Mouse (Mus musculus): ENCODE data around the gene Dupd1. TPM values are rescaled to one million over a fixed set of nuclear protein-coding genes. Genes with fewer than 3 reads are reported as not detected.

Dupd1 gene
- 0.14 TPM in 1 of 2 replicates, not detected in the other for polyA plus RNA-seq (2012; rRNA removed; ENCODE audit: low replicate concordance)

GRCm38 (mm10) chr14:21714486-21714885 is at the start of gene Dupd1:
Gene Dupd1 (minus strand): TSS chr14:21714576.

GRCm38 (mm10) chr14:21750881-21751542 is 36.6 kb upstream of the Dupd1 start, which contains the start of gene Dusp13:
Gene Dusp13 (minus strand): TSS chr14:21751181.

GRCm38 (mm10) chr14:21750008-21750880 is 35.9 kb upstream of the Dupd1 start, which contains the start of gene Samd8:
Gene Samd8 (plus strand): TSS chr14:21750531.

Other genes starting within 250 kb of the Dupd1 start
- gene Kat6b, start 233.1 kb downstream of the Dupd1 start, polyA plus RNA-seq (2012; rRNA removed; ENCODE audit: low replicate concordance): 12.5 and 18.0 TPM in 2 replicates
- gene Samd8, start 36.0 kb upstream of the Dupd1 start, polyA plus RNA-seq (2012; rRNA removed; ENCODE audit: low replicate concordance): 12.3 and 13.7 TPM in 2 replicates
- 0.49 and 0.62 TPM in 2 replicates for gene Dusp13, start 36.6 kb upstream of the Dupd1 start, polyA plus RNA-seq (2012; rRNA removed; ENCODE audit: low replicate concordance)
- 113 and 117 TPM in 2 replicates for gene Vdac2, start 110.7 kb upstream of the Dupd1 start, polyA plus RNA-seq (2012; rRNA removed; ENCODE audit: low replicate concordance)
- gene Comtd1, start 134.4 kb upstream of the Dupd1 start, polyA plus RNA-seq (2012; rRNA removed; ENCODE audit: low replicate concordance): 19.6 and 27.3 TPM in 2 replicates